Mouse (Mus musculus) thymus, adult 2 months (tissue): ENCODE measurements around the gene Fbxl18. TPM values are rescaled to one million over a fixed set of nuclear protein-coding genes. Genes with fewer than 3 reads are reported as not detected.

Experiments
- DNase-seq: peaks from one replicate; pipeline ENCODE4 v3.0.0; 2021
- H3K27ac ChIP-seq: fragments of 200-500 bp; 2 replicates; pipeline ENCODE4 v1.5.1; 2012; ENCODE audit warnings: low read length, control low read depth; ENCODE audit not compliant: control insufficient read depth, insufficient read depth
- H3K27me3 ChIP-seq: fragments of 200-500 bp; 2 replicates; pipeline ENCODE4 v1.6.1; 2012; ENCODE audit warnings: mild to moderate bottlenecking, low read length, moderate library complexity, mixed read lengths; ENCODE audit not compliant: control insufficient read depth, insufficient read depth
- H3K36me3 ChIP-seq: fragments of 200-500 bp; 2 replicates; pipeline ENCODE4 v1.6.1; 2012; ENCODE audit warnings: mild to moderate bottlenecking, low read length, moderate library complexity; ENCODE audit not compliant: control insufficient read depth, insufficient read depth
- H3K4me1 ChIP-seq: fragments of 200-500 bp; replicated peaks from 2 replicates; pipeline ENCODE4 v1.6.1; 2012; ENCODE audit warnings: low read length; ENCODE audit not compliant: control insufficient read depth, insufficient read depth
- H3K4me3 ChIP-seq: fragments of 200-500 bp; 2 replicates; pipeline ENCODE4 v1.5.1; 2012; ENCODE audit warnings: mild to moderate bottlenecking, low read length, control low read depth, moderate library complexity; ENCODE audit not compliant: control insufficient read depth, insufficient read depth
- CTCF ChIP-seq: fragments of 200-500 bp; IDR thresholded peaks from 2 replicates; pipeline ENCODE4 v1.5.1; 2012; ENCODE audit warnings: mild to moderate bottlenecking, control low read depth, low read length, moderate library complexity, borderline replicate concordance; ENCODE audit not compliant: control insufficient read depth, poor library complexity, insufficient read depth; ENCODE audit errors: extremely low read depth
- POLR2A ChIP-seq: fragments of 200-500 bp; IDR thresholded peaks from 2 replicates; pipeline ENCODE4 v1.6.1; 2012; ENCODE audit warnings: mild to moderate bottlenecking, low read length, control low read depth, moderate library complexity; ENCODE audit not compliant: control insufficient read depth, poor library complexity, insufficient read depth; ENCODE audit errors: extremely low read depth
- WGBS: fragments of 180-500 bp; shearing (Covaris S2); methylation state at CpG from one replicate; pipeline ENCODE4 v1.1.7; 2018; 5-methylcytosine and 5-hydroxymethylcytosine counted together
- polyA plus RNA-seq: library from polyadenylated mRNA; depleted of rRNA; stranded (reverse); fragments of >200 nt; gene quantifications from 2 replicates; pipeline ENCODE4 v1.2.3, GENCODE M21; 2012

The Fbxl18 gene
- polyA plus RNA-seq, 1 experiment, result 25.8 TPM

DNA sequence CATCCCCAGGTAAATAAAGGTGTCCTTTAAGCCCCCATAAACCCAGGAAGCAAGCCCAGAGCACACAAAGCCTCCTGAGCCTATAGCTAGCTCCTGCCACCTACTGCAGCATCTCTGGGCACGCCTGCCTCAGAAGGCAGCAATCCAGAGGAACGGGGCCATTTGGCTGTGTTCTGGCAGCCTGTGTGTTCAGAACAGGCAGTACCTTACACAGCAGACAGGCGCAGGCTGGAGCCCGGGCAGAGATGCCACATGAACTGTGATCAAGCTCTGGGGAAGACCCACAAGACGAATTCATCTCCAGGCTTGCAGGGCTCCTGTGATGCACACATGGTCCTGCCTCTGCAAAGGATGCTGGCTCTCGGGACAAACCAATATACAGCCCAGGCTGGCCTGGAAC is 15.0 kb downstream of the Fbxl18 start:
- peaks cover 33% of the 10 kb centered on the region for H3K4me1 ChIP-seq
- H3K4me3 ChIP-seq, result no peak overlapping the region
- no peak overlapping the region for H3K27ac ChIP-seq
- TF ChIP-seq CTCF (no peak), POLR2A (no peak)
- no peaks in the 10 kb centered on the region for H3K36me3 ChIP-seq
- DNase-seq, result no peak
- 69% methylated on average over 6 of the region's 6 CpGs for WGBS
- H3K27me3 ChIP-seq, result no peaks in the 10 kb centered on the region

DNA sequence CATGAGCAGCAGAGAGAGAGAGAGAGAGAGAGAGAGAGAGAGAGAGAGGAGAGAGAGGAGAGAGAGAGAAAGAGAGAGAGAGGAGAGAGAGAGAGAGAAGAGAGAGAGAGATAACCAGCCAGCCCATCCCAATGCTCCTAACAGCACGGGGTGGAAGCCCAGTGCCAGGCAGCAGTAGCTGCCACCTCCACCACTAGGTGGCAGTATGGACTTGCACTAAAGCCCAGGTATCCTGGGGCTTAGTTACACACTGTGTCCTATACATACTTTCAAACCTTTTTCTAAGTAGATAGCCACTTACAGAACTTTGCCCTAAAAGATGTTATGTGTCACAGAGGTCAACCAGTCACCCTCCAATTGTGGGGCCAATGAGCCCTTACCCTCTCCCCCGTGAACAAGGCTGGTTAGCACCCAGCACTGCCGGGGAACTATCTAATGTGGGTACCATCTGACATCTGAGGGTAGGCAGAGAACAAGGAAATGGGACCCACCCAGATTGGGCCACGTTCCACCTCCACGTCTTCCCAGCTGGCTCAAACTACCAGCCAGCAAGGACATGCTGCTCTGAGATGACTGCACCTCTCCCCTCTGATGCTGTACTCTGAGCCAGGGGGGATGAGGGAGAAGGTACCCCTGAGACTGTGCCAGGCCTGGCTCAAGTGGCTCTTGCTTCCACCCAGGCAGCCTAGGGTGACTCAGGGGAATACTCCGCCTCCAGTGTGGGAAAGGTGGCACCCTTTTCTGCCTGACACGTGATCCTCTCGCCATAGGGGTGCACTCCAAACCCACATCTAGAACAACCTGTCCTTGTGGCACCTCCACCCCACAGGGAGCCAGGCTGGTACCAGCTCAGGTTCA is 15.7 kb downstream of the Fbxl18 start:
- Histone ChIP-seq H3K36me3 (no peaks in the 10 kb centered on the region), H3K4me3 (no peak overlapping the region), H3K27ac (no peak overlapping the region), H3K4me1 (peaks cover 33% of the 10 kb centered on the region), H3K27me3 (no peaks in the 10 kb centered on the region)
- TF ChIP-seq POLR2A (no peak), CTCF (peak; percentile 82)
- WGBS, result 21% methylated on average over 8 of the region's 8 CpGs
- DNase-seq, result peak; percentile 83

GRCm38 (mm10) chr5:142878570-142878969 is 16.7 kb downstream of the Fbxl18 start:
- Histone ChIP-seq H3K36me3 (no peaks in the 10 kb centered on the region), H3K27ac (no peak overlapping the region), H3K4me3 (no peak overlapping the region), H3K27me3 (no peaks in the 10 kb centered on the region), H3K4me1 (peaks cover 33% of the 10 kb centered on the region)
- DNase-seq, result no peak
- TF ChIP-seq POLR2A (no peak), CTCF (no peak)
- WGBS, result 93% methylated on average over 15 of the region's 15 CpGs

- no peaks in the 10 kb centered on the region for H3K36me3 ChIP-seq
- peaks cover 33% of the 10 kb centered on the region for H3K4me1 ChIP-seq
- TF ChIP-seq POLR2A (no peak), CTCF (peak; percentile 99)
- peak; percentile 94 for DNase-seq
- 28% methylated on average over 11 of the region's 11 CpGs for WGBS
- no peak overlapping the region for H3K4me3 ChIP-seq
- H3K27me3 ChIP-seq, result no peaks in the 10 kb centered on the region
- H3K27ac ChIP-seq, result no peak overlapping the region
Measured at GRCm38 (mm10) chr5:142877337-142878280, 17.6 kb downstream of the Fbxl18 start.

DNA sequence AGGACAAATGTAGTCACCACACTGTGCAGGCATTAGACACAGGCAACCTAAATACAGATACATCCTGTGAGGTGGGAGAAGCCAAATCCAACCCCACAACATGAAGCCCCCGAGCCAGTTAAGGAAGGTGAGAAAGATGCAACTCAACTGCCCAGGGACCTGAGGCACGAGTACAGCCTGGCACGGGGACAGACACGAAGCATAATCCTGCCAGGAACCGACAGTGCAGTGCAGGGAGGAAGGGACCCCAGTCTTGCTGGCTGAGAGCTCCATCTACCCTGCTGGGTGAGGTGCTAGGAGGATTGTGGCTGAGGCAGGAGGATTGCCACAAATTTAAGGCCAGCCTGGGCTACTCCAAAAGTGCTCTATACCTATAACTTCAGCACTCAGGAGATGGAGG is 18.3 kb downstream of the Fbxl18 start:
- Histone ChIP-seq H3K4me1 (peaks cover 31% of the 10 kb centered on the region), H3K27ac (no peak overlapping the region), H3K27me3 (no peaks in the 10 kb centered on the region), H3K36me3 (no peaks in the 10 kb centered on the region), H3K4me3 (no peak overlapping the region)
- WGBS, result 92% methylated on average over 5 of the region's 5 CpGs
- TF ChIP-seq POLR2A (no peak), CTCF (no peak)
- no peak for DNase-seq

DNA sequence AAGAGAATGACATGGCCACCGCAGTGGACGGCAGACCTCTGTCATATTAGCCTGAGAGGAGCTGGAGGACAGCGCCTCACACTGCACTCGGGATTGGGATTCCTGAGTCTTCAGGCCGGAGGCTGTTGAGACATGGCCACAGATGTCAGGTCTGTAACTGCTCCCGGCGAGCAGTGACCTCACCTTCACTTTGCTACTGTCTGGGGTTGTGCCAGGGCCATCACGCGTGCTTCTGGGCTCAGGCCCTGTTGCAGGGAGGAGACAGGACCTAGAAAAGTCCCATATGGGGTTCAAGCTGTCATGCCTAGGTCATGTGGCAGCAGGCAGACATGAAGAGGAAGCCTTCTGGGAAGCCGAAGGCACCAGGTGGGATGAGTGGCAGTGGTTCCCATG is 19.7 kb downstream of the Fbxl18 start:
- no peak for TF ChIP-seq CTCF
- TF ChIP-seq POLR2A, result no peak
- Histone ChIP-seq H3K27ac (no peak overlapping the region), H3K4me1 (peaks cover 17% of the 10 kb centered on the region), H3K36me3 (no peaks in the 10 kb centered on the region), H3K27me3 (no peaks in the 10 kb centered on the region), H3K4me3 (no peak overlapping the region)
- no peak for DNase-seq
- 95% methylated on average over 10 of the region's 10 CpGs for WGBS
